Mouse (Mus musculus) gastrocnemius, postnatal 14 days (tissue): ENCODE measurements around the gene Helz2. TPM values are rescaled to one million over a fixed set of nuclear protein-coding genes. Genes with fewer than 3 reads are reported as not detected.
"Not testable (repeated sequence)": the region's sequence is repeated elsewhere in the genome, so short reads cannot be mapped to it uniquely, and the experiment has no call there.

ENCODE experiments used
- DNase-seq: peaks from one replicate; pipeline ENCODE4 v3.0.0; 2021; ENCODE audit warnings: mixed read lengths
- intact Hi-C: fragments of 180-260 bp; cut with DNase I; formaldehyde crosslinking; loops from one replicate; pipeline ENCODE4 v1.15.1; 2025; ENCODE audit warnings: low total_unique reads
- total RNA-seq, 2 experiments: library from RNA; stranded (reverse); gene quantifications; 2 replicates each; pipeline ENCODE4 v1.2.3; 2021

Gene Helz2
- total RNA-seq, 2 experiments from 2014 or later: 2.9 to 3.0 TPM

DNA sequence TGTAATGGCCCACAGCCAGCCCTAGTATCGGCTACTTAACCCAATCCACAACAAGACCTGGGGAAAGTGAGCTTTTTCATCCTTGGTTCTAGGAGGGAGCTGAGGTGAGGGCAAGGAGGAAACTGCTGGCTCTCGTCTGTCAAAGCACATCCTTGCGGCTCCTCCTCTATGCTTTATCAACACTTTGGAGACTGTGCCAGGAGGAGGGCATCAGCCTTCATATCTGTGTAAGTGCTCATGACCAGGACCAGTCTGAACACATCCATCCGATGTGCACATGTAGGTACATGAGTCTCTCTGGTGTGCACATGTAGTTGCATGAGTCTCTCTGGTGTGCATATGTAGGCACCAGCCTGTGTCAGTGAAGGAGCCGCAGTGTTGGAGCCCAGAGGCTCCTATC, 36.1 kb downstream of the Helz2 start:
- intact Hi-C loops: no loop called here

DNA sequence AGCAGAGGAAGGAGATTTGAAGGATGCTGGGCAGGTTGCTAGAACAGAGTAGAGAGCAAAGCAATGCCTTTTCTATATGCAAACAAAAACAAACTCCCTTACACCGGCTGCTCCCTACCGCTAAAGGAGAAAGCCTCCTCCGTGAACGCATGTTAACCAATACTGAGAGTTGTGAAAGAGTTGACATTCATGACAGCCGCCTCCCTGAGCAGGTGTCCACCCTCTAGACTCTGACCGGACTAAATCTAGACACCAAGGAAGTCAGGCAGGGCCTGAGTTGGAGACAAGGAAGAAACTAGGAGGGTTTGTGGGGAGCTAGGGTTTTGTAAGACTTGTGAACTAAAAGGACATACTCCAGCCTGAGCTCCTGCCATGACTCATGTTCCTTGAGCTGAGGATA, 38.9 kb downstream of the Helz2 start:
- intact Hi-C loops: no loop called here

More for the DNA sequence above, 36.1 kb downstream of the Helz2 start:
- DNase-seq: no peak

DNA sequence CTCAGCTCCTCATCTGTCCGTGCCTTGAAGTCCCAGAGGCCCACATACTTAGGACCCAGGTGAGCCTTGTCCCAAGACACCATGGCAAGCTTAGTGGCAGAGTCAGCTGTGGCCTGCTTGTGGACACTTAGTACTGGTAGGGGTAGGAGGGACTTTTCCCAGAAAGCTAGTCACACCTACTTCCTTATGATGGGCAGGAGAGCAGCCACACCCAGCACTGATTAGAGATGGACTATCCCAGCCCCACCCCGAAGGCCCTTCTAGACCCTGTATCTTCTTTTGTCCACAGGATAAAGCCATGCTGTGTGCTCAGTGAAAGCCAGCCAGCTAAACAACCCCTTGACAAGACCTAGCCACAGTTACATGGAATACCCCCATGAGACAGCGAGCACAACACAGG, 39.4 kb downstream of the Helz2 start, which contains the start of gene Ptk6:
TSS of gene Ptk6 (minus strand) at position 368 of the 400 bp plus-strand sequence.
- no peak for DNase-seq
- intact Hi-C loops: no loop called here

More for the DNA sequence above, 38.9 kb downstream of the Helz2 start:
- DNase-seq: no peak

DNA sequence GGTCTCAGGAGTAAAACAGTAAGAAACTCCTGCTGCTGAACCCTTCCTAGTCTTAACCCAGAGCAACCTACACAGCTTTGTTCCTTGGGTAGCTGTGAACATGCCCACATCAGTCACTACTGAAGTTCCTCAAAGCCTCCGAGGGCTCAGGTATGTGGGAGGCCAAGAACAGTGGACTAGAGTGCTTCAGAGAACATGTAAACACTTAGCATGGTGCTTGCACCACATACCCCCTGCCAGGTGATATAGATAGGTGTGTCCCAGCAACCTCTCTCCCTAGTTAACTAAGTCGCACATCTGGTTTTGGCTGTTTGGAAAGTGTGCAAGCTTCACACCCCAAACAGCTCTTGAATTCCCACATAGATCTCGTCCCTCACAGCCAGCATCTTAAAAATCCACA, 40.2 kb downstream of the Helz2 start:
- DNase-seq: no peak
- intact Hi-C loops: no loop called here

DNA sequence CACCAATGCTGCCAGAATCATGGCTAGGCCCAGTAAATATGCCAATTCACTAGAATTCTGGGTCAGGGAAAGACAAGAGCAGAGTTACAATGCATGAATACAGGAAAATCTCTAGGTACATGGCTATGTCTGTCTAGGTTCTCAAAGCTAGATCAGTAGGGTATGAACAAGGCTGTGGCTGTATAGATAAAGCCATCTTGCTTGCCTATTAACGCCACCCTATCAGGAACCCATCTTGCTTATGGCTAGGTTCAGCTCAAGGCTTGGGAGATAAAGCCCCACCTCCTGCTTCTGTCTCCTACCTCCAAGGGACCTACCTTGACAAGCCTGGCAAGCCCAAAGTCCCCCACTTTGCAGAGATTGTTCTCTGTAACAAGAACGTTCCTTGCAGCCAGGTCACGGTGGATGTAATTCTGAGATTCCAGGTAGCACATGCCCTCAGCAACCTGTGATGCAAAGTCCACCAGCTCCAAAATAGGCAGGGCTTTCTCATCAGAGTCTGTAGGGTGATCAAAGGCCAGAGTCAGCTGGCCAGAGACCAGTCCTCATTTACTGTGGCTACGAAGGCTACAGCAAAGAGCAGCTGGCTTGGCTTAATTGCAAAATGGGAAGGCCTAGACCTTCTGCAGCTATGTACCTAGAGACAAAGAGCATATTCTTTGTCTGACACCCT, 45.1 kb downstream of the Helz2 start:
- intact Hi-C loops: no loop called here
- no peak for DNase-seq

DNA sequence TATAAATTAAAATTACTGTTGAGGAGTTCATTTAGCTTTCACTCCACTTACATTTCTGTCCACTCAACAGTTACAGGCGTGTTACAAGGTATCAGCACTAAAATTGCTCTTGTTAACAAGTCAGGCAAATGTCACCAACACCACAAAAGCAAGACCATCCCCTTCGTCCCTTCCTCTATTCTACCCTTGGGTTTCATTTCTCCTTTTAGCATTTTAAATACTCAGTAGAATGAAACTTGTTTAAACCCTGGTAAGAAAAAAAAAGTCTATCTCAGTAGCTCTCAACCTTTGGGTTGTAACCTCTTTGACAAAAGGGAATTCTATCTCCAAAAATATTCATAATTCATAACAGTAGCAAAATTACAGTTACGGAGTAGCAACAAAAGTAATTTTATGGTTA, 48.8 kb downstream of the Helz2 start:
- no peak for DNase-seq
- intact Hi-C loops: no loop called here

DNA sequence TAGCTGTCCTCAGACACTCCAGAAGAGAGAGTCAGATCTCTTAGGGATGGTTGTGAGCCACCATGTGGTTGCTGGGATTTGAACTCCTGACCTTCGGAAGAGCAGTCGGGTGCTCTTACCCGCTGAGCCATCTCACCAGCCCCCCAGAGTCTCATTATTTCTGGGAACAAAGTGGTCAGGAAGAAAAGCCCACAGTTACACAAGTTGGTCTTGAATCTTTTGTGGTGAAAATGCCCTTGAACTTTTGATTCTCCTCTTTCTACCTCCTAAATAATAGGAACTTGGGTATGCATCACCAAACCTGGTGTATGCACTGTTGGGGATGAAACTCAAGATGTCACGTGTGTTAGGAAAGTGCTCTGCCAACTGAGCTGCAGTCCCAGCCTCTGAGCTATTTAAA, 49.9 kb downstream of the Helz2 start:
- intact Hi-C loops: no loop called here
- DNase-seq: no peak

DNA sequence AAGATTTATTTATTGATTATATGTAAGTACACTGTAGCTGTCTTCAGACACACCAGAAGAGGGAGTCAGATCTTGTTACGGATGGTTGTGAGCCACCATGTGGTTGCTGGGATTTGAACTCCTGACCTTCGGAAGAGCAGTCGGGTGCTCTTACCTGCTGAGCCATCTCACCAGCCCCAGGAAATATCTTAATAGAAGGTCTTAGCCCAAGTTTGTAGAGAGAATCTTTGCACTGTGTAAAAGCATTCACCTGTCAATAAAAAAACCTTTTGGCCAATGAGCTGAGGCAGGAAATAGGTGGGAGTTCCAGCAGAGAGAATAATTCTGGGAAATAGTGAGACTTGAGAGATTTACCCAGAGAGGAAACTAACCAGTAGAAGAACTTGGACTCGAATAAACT, 50.4 kb downstream of the Helz2 start:
- intact Hi-C loops, DNase-seq: not testable (repeated sequence)

DNA sequence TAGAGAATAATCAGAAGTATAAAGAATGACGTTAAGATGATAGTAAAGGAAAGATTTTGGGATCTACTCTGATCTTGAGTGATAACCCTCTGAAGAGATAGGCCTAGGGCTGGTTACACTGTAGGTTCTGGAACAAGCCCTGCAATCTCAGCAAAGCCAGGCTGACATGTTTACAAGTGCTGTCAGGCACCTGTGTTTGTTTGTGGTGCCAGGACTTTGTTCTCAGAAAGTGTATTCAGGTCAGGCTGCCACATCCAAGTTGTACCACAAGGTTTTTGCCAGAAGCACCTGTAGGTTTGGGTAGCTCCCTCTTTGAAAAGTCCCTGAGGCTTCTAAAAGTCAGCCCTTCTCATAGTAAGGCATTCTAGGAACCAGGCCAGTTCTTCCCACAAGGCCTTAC, 52.5 kb downstream of the Helz2 start:
- DNase-seq: no peak
- intact Hi-C loops: no loop called here

DNA sequence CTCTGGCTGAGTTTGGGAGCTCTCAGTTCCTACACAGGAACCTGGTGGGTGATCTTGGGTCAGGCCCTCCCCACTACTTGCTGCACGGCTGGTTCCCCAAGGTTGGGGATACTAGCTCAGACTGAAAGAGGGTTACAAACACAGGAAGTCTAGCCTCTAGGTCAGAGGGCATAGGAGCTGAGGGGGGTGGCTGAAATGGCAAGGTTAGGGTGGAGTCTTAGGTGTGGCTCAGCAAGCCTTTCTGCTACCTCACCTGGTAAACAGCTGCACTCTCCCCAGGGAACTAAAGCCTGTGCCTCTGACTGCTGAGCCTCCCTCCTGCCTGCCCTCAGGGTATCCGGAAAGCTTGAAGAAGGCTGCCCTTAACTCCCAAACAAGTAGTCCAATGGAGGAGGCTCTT, 53.1 kb downstream of the Helz2 start:
- DNase-seq: no peak

DNA sequence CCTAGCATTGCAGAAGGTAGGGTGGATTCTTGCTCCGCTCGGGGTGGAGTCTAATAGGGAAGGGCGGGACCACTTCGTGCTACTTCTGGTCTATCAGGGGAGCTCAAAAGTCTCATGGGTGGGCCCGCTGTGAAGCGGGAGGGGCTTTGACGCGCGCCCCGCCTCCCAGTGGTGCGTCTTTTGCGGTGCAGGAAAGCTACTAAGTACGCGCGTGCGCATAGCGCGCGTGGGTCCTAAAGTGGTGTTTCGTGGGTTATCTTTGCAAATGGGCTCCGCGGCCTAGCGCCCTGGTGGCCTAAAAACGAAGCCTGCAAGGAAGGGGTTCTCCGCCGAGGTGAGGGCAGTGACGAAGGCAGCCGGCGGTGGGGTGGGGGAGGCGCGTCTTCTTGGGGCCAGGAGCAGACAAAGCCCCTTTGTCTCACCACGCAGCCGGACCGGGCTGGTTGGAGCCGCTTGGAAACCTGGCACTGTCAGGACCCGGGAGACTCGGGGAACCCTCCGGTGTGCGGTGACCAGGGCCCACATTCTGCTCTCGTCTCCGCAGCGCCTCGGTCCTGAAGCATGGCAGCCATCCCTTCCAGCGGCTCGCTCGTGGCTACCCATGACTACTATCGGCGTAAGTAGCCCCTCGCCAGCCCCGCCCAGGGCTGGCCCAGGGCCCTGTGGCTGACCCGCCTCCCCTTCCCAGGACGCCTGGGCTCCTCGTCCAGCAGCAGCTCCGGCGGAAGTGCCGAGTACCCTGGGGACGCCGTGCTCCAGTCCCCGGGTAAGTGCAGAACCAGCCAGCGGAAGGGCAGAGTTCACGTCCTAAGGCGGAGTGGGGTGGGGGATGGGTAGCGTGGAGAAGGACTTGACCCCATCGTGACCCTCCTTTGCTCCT, 54.5 kb downstream of the Helz2 start, which contains the start of gene Ppdpf:
TSS of gene Ppdpf (plus strand) at position 127 of the 880 bp plus-strand sequence.
- DNase-seq: peak; percentile 91

More for the DNA sequence above, 53.1 kb downstream of the Helz2 start:
- intact Hi-C loops: no loop called here

DNA sequence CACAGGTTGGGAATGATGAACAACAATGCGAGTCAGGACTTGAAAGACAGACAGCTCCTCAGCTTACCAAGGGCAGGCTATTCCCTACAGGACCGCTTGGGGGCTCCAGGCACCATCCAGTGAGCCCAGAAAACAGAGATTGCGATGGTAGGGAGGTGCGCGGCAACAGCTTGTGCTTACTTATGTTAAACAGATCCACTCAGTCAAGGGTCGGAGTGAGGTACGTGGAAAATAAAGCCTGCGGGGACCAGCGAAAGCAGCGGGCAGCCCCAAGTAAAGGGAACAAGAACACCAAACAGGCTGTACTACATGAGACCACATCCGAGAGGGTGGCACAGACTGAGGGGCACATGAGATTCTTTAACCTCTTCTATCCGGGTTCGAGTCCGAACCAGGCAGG, 55.2 kb downstream of the Helz2 start:
- DNase-seq: peak; percentile 80
- intact Hi-C loops: no loop called here

More for the DNA sequence above, 54.5 kb downstream of the Helz2 start, which contains the start of gene Ppdpf:
- intact Hi-C loops: no loop called here

DNA sequence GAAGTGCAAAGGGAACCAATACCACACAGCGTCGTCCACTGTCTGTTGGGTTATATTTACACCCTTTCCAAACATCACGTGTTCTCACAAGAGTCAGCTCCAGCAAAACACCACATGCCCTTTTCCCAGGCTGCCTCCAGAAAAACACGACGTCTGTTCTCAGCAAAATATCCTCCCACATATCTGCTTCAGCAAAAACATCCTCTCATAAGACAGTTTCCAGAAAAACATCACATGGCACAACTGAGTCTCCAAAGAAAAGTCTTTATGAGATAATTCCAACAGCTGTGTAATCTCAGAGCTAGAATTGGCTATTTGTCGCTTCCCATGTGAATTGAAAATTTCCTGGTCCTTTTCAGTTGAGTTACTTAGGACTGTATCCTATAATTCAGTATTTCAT, 60.9 kb downstream of the Helz2 start:
- intact Hi-C loops: loop anchor here (5.0 kb wide), 1 partner anchor 151 kb away; no protein-coding TSS in a partner anchor
- DNase-seq: no peak

DNA sequence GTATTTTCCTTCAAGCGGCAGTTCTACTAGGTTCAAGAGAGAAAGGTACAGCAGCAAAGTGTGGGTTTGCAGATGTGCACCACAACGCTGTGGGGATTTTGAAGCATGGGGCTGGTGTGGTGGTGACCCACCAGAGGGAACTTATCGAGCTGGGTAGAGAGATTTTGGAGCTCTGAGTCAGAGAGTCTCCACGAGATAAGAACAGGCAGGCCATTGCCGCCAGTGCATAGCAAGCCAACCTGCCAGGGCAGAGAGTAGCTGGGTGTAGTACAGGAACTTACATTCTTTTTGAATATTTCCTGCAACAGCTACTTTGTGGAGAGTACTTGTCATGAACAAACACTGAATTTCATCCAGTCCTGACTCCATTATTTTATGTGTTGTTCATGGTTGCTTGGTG, 63.4 kb downstream of the Helz2 start:
- no peak for DNase-seq
- intact Hi-C loops: no loop called here

DNA sequence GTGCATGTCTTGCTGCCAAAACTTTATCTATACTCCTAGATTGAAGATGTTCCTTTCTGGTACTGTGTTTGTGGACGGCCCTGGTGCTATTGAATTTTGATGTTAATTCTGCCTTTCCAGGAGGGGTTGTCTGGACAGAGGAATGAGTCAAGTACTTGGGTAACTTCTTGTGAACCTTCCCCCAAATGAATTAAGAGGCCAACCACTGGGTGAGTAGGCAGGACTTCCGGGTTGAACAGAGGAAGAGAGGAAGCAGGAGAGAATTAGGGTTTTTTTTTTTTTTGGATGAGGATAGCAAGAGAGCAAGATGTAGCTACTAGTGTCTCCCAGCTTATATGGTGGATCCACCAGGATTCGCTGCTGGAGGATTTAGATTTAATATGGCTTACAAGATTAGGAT, 63.8 kb downstream of the Helz2 start:
- DNase-seq: no peak
- intact Hi-C loops: no loop called here

Other genes starting within 250 kb of the Helz2 start
- gene Chrna4, start 198.5 kb downstream of the Helz2 start, total RNA-seq: 1 to 10 TPM in 1 of 2 experiments, under 1 TPM in 1; 0.93 to 1.3 TPM
- gene Kcnq2, start 106.7 kb downstream of the Helz2 start, total RNA-seq: under 1 TPM; 0.07 to 0.16 TPM
- 1,000 to 10,000 TPM; 2,249 to 2,405 TPM for gene Eef1a2, start 85.0 kb downstream of the Helz2 start, total RNA-seq
- 10 to 100 TPM; 52.9 to 58.5 TPM for gene Ppdpf, start 54.8 kb downstream of the Helz2 start, total RNA-seq
- not detected for gene Ptk6, start 39.2 kb downstream of the Helz2 start, total RNA-seq
- gene Srms, start 28.8 kb downstream of the Helz2 start, total RNA-seq: under 1 TPM; 0.10 to 0.18 TPM
- not detected for gene Fndc11, start 22.0 kb downstream of the Helz2 start, total RNA-seq
- 1 to 10 TPM; 6.6 to 6.8 TPM for gene Gmeb2, start 46.0 kb upstream of the Helz2 start, total RNA-seq
- gene Stmn3, start 72.5 kb upstream of the Helz2 start, total RNA-seq: under 1 TPM in 1 of 2 experiments, not detected in 1; 0.27 TPM
- gene Rtel1, start 77.7 kb upstream of the Helz2 start, total RNA-seq: 10 to 100 TPM; 14.2 to 15.5 TPM
- gene Zgpat, start 122.9 kb upstream of the Helz2 start, total RNA-seq: 10 to 100 TPM; 12.5 to 14.3 TPM
- gene Arfrp1, start 123.4 kb upstream of the Helz2 start, total RNA-seq: 10 to 100 TPM; 21.0 to 21.8 TPM
- gene Lime1, start 138.1 kb upstream of the Helz2 start, total RNA-seq: 1 to 10 TPM; 4.4 to 4.6 TPM
- 1 to 10 TPM; 5.3 to 5.7 TPM for gene Zbtb46, start 217.4 kb upstream of the Helz2 start, total RNA-seq